Mouse (Mus musculus): ENCODE results near the gene Gga1. TPM values are rescaled to one million over a fixed set of nuclear protein-coding genes. Genes with fewer than 3 reads are reported as not detected.
"Not testable (repeated sequence)": the region's sequence is repeated elsewhere in the genome, so short reads cannot be mapped to it uniquely, and the experiment has no call there.

The Gga1 gene
- polyA plus RNA-seq, 1 experiment, result not detected

DNA sequence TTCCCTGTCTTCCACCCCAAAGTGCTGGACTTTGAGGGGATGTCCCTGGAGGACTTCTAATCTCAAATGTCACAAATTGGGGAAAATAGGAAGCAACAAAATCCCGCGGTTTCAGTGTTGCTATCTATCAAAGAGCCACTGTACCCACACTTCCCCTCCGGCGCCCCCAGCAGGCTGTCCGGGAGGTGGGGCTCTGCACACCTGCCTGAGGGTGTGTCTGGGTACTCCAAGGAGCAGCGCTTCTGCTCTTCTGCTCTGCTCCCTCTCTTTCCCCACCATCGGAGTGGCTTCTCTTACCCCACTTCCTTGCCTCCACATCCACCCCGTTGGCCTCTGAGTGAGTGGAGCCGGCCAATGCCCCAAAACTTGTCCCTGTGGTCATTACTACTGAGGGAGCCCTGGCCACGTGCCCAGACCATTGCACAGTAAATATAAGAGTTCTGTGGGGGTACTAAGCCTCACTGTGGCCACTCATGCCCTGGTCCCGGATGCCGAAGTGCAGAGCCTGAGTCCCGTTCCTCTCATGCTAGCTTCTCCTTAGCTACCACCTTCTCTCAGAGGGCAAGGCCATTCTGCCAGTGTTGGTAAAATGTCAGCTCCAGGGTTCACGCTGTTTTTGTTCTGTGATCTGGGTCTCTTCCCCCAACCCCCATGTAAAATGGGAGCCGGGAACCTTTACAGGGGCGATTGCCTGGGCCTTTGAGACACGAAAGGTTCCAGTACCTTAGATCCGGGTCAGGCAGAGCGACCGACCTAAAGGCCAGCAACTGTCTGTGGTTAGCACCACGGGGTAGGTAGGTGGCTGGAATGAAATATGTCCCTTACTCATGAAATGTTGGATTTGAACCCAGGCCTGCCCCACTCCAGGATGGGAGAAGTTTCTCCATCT is 33.2 kb upstream of the Gga1 start:
- Histone ChIP-seq H3K4me1 (ENCODE audit: control insufficient read depth, insufficient read depth, low read length) (peaks cover 31% of the 10 kb centered on the region), H3K4me3 (ENCODE audit: insufficient read depth, low read depth, low read length) (peak overlapping the region; percentile 51), H3K27ac (ENCODE audit: insufficient read depth, low read depth, low read length) (no peak overlapping the region)
- TF ChIP-seq POLR2A (IDR thresholded peaks at IDR 0.05; ENCODE audit: insufficient read depth, low read depth, low read length), result no peak
- TF ChIP-seq CTCF (IDR thresholded peaks at IDR 0.05; ENCODE audit: insufficient read depth, low read depth, low read length), result no peak
- 56% methylated on average over 21 of the region's 21 CpGs for WGBS

DNA sequence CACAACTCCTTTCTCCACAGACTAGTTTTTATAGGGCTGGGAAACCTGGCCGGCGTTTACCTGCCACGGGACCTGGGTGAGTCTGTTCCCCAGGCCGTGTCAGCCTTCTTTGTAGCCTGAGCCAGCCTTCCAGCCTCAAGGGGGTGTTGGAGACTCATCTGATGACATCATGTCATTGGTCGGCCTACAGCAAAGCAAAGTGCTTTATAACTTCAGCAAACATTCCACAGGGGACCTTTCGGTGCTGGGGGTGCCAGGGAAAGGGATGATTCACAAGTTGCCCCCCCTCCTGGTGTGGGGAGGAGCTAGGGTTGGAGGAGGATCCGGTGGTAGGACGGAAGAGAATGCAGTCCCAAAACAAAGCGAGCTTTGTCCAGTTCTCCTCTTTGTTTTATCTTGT is 32.2 kb upstream of the Gga1 start:
- 46% methylated on average over 9 of the region's 9 CpGs for WGBS
- H3K27ac ChIP-seq (ENCODE audit: insufficient read depth, low read depth, low read length), result no peak overlapping the region

DNA sequence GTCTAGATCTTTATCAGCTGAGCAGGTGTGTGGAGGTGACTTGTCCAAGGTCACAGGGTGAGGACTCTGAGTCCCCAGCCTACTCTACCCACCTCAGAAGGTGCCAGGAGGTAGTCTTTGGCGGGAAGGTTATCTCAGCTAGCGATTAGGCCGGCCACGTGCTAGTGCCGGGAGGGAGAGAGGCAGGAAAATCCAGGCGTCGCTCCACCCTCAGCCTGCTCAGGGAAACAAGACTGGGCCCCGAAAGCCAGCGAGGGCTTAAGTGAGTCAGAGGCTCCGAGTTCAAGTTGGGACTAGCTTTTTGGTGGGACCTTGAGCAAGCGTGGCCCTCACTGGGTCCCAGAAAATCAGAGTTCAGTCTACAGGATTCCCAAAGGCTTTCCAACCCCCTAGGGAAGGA is 31.7 kb upstream of the Gga1 start:
- Histone ChIP-seq H3K4me1 (ENCODE audit: control insufficient read depth, insufficient read depth, low read length) (peaks cover 29% of the 10 kb centered on the region), H3K4me3 (ENCODE audit: insufficient read depth, low read depth, low read length) (no peak overlapping the region), H3K27ac (ENCODE audit: insufficient read depth, low read depth, low read length) (no peak overlapping the region)
- WGBS, result 64% methylated on average over 11 of the region's 11 CpGs
- TF ChIP-seq POLR2A (IDR thresholded peaks at IDR 0.05; ENCODE audit: insufficient read depth, low read depth, low read length) (no peak), CTCF (IDR thresholded peaks at IDR 0.05; ENCODE audit: insufficient read depth, low read depth, low read length) (no peak)

More for the DNA sequence above, 32.2 kb upstream of the Gga1 start:
- TF ChIP-seq CTCF (IDR thresholded peaks at IDR 0.05; ENCODE audit: insufficient read depth, low read depth, low read length) (no peak), POLR2A (IDR thresholded peaks at IDR 0.05; ENCODE audit: insufficient read depth, low read depth, low read length) (no peak)
- Histone ChIP-seq H3K4me1 (ENCODE audit: control insufficient read depth, insufficient read depth, low read length) (peaks cover 30% of the 10 kb centered on the region), H3K4me3 (ENCODE audit: insufficient read depth, low read depth, low read length) (no peak overlapping the region)

DNA sequence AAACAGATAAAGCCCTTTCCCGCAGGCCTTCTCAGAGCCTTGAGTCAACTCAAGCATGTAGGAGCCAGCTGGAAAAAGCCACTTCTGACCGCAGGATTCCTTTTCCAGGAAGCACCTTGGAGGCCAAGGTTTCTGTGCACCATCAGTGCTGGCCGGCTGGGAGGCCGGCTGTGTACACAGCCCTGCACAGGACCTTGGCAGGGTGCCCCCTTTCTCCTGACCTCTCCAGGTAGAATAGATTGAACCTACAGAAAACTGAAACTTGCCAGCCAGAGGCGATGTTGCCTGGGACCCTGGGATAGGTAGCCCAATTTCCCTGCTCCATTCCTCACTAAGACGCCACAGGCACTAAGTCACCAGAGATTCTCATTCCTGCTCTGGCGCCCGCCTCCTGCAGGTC is 31.1 kb upstream of the Gga1 start:
- 85% methylated on average over 8 of the region's 8 CpGs for WGBS
- Histone ChIP-seq H3K4me3 (ENCODE audit: insufficient read depth, low read depth, low read length) (no peak overlapping the region), H3K4me1 (ENCODE audit: control insufficient read depth, insufficient read depth, low read length) (peaks cover 28% of the 10 kb centered on the region), H3K27ac (ENCODE audit: insufficient read depth, low read depth, low read length) (no peak overlapping the region)
- TF ChIP-seq CTCF (IDR thresholded peaks at IDR 0.05; ENCODE audit: insufficient read depth, low read depth, low read length) (no peak), POLR2A (IDR thresholded peaks at IDR 0.05; ENCODE audit: insufficient read depth, low read depth, low read length) (no peak)

DNA sequence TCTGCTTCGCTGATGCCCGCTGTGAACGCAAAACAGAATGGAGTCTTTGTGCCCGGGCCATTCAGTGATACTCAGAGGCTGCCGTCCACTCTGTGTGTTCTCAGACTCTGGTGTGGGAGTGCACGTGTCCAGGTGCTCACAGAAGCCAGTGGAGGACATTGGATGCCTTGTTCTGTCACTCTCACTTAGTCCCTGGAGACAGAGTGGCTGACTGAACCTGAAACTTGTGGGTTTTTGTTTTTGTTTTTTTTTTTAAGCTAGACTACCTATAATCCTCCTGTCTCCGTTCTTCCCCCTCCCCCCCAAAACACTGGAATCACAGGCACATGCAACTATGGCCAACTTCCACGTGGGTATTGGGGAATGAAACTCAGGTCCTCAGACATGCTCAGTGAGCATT is 30.6 kb upstream of the Gga1 start:
- Histone ChIP-seq H3K4me3 (ENCODE audit: insufficient read depth, low read depth, low read length) (no peak overlapping the region), H3K27ac (ENCODE audit: insufficient read depth, low read depth, low read length) (no peak overlapping the region), H3K4me1 (ENCODE audit: control insufficient read depth, insufficient read depth, low read length) (peaks cover 25% of the 10 kb centered on the region)
- TF ChIP-seq CTCF (IDR thresholded peaks at IDR 0.05; ENCODE audit: insufficient read depth, low read depth, low read length), result no peak
- no peak for TF ChIP-seq POLR2A (IDR thresholded peaks at IDR 0.05; ENCODE audit: insufficient read depth, low read depth, low read length)
- 74% methylated on average over 8 of the region's 8 CpGs for WGBS

DNA sequence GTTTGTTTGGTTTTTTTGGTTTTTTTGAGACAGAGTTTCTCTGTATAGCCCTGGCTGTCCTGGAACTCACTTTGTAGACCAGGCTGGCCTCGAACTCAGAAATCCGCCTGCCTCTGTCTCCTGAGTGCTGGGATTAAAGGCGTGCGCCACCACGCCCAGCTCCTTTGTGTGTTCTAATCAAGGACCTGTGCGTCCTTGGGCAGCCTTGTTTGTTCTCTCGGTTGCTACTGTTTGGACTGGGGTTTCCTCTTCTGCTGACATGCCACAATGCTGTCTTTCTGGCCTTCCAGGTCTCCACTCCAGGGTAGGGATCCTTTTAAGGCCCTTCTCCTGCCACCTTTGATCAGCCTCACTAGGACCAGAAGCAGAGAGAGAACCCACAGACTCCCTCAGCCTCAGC is 30.2 kb upstream of the Gga1 start:
- WGBS, result 85% methylated on average over 7 of the region's 7 CpGs
- not testable (repeated sequence) for H3K4me3 ChIP-seq (ENCODE audit: insufficient read depth, low read depth, low read length); H3K27ac ChIP-seq (ENCODE audit: insufficient read depth, low read depth, low read length)

DNA sequence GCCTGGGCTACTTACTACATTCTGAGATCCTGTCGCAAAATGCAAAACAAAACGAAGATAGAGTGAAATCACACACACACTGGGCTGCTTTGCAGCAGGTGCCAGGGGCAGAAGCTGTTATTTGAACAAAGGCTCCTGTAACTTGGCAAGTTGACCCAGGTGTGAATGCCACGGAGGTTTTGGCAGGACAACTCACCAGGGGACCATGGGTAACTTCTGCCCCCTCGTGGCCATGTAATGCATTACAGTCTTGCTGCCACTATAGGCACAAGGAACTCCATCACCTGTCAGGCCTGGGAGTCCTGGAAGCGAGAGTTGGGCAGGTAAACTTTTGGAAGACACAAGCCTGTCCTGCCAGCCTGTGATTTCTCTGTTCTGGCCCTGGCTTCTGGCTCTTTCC is 28.5 kb upstream of the Gga1 start:
- peaks cover 20% of the 10 kb centered on the region for H3K4me1 ChIP-seq (ENCODE audit: control insufficient read depth, insufficient read depth, low read length)
- no peak overlapping the region for H3K4me3 ChIP-seq (ENCODE audit: insufficient read depth, low read depth, low read length)
- no peak overlapping the region for H3K27ac ChIP-seq (ENCODE audit: insufficient read depth, low read depth, low read length)
- TF ChIP-seq CTCF (IDR thresholded peaks at IDR 0.05; ENCODE audit: insufficient read depth, low read depth, low read length) (peak; percentile 82), POLR2A (IDR thresholded peaks at IDR 0.05; ENCODE audit: insufficient read depth, low read depth, low read length) (no peak)
- WGBS, result 27% methylated on average over 5 of the region's 5 CpGs

More for the DNA sequence above, 30.2 kb upstream of the Gga1 start:
- H3K4me1 ChIP-seq (ENCODE audit: control insufficient read depth, insufficient read depth, low read length), result peaks cover 29% of the 10 kb centered on the region

DNA sequence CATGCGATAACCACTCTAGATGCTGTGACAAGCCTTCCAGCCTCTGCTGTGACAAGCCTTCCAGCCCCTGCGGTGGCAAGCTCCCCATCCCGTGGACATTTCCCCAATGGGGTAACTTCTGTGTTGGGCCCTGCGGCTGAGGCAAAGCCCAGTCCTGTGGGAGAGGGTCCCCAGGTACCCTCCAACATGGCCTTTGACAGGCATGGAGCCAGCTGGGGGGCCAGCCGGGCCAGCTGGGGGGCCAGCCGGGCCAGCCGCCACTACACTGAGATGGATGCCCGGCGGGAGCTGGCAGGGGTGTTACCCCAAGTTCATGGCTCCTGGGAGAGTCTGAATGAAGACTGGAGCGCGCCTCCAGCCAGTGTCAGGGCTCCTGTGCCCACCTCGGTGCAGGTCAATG is 27.5 kb upstream of the Gga1 start:
- WGBS, result 84% methylated on average over 12 of the region's 12 CpGs
- Histone ChIP-seq H3K27ac (ENCODE audit: insufficient read depth, low read depth, low read length) (no peak overlapping the region), H3K4me3 (ENCODE audit: insufficient read depth, low read depth, low read length) (no peak overlapping the region), H3K4me1 (ENCODE audit: control insufficient read depth, insufficient read depth, low read length) (peaks cover 20% of the 10 kb centered on the region)
- no peak for TF ChIP-seq CTCF (IDR thresholded peaks at IDR 0.05; ENCODE audit: insufficient read depth, low read depth, low read length)
- no peak for TF ChIP-seq POLR2A (IDR thresholded peaks at IDR 0.05; ENCODE audit: insufficient read depth, low read depth, low read length)

DNA sequence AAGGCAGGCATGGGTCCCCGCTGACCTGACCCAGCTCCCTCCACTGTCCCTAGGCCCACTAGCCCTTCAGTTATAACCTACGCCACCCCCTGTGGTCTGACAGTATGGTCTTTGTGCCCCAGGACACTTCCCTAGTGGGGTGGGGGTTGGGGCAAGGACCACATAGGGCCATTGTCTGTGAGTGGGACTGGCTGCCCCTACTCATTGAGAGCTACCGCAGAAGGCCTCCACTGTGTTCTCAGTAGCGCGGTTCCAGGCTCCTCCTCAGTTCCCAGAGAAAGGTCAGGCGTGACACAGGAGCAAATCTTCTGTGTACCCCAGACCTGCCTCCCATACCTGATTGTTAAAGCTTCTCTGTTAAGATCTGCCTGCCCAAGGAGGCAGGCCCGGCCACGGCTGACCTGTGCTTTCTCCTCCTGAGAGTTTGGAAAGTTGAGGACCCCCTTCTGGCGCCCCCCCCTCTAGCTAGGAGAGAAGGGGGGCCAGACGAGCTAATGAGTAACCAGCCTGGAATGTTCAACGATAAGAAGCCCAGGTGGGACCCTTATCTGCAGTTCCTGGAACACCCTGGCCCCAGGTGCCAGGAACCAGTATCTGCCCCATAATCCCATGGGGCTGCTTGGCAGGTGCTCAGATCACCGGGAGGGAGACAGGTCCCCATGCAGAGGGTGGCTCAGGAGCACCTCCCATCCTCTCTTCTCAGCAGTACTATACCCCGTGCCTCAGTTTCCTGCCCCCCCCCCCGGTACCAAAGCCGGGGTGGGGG is 26.7 kb upstream of the Gga1 start:
- peaks cover 15% of the 10 kb centered on the region for H3K4me1 ChIP-seq (ENCODE audit: control insufficient read depth, insufficient read depth, low read length)
- WGBS, result 70% methylated on average over 15 of the region's 15 CpGs
- H3K4me3 ChIP-seq (ENCODE audit: insufficient read depth, low read depth, low read length), result no peak overlapping the region
- H3K27ac ChIP-seq (ENCODE audit: insufficient read depth, low read depth, low read length), result no peak overlapping the region
- TF ChIP-seq CTCF (IDR thresholded peaks at IDR 0.05; ENCODE audit: insufficient read depth, low read depth, low read length) (0 out of 2 replicates have a peak, but pooled peaks have one; percentile 13), POLR2A (IDR thresholded peaks at IDR 0.05; ENCODE audit: insufficient read depth, low read depth, low read length) (no peak)
